Mouse (Mus musculus): Measurements from ENCODE around the gene Naa11. TPM values are rescaled to one million over a fixed set of nuclear protein-coding genes. Genes with fewer than 3 reads are reported as not detected.

The Naa11 gene
- total RNA-seq, 2 experiments from 2014 or later: 0.13 to 0.15 TPM

- intact Hi-C loops (cut with DNase I): no loop called here
- no peak for DNase-seq (ENCODE audit: low spot score in 2 of 2)
Observed at GRCm38 (mm10) chr5:97348310-97348709, 43.9 kb downstream of the Naa11 start.

DNA sequence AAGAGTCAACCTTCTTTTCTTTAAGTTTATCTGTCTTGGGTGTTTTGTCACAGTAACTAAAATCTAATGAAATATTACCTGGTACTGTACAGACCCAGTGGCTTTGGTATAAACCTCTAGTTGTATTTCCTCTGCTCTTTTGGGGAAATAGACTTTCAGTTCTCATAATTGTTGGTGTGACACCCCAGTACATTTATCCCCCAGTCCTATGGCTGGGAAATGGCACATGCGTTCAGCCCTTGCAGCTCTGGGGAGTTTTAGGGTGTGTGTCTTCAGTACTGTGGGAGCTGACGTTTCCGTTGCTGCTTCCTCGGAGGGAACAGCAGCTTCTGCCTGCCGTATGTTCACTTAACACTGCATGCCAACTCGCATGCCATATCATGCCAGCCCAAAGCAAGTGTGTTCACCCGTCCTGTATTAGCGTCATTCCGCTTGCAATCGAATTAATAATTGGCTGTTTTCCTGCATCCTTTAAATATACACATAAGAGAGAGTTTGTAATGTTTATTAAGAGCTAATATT is 46.4 kb downstream of the Naa11 start:
- peak; percentile 6 to 8 for DNase-seq (ENCODE audit: low spot score in 2 of 2)
- intact Hi-C loops (cut with DNase I): no loop called here

GRCm38 (mm10) chr5:97345129-97345528 is 47.0 kb downstream of the Naa11 start:
- intact Hi-C loops (cut with DNase I): no loop called here
- DNase-seq (ENCODE audit: low spot score in 2 of 2): no peak

DNA sequence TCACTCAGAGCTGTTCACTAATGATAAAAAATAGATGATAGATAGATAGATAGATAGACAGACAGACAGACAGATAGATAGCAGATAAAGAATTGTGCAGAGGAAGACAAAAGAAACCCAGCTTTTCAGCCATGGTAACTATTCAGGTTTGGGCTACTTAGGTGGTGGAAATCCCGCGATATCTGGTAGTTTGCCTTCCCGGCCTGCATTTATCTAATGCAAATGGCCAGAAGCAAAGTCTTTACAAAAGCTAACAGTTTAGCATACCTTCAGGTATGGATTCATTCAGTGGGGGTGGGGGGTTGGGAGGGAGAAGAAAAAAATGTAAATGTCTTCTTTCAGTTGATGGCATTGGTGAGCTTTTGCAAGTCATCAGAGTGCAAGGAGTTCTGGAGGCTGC is 48.0 kb downstream of the Naa11 start:
- intact Hi-C loops (cut with DNase I): no loop called here
- no peak for DNase-seq (ENCODE audit: low spot score in 2 of 2)

DNA sequence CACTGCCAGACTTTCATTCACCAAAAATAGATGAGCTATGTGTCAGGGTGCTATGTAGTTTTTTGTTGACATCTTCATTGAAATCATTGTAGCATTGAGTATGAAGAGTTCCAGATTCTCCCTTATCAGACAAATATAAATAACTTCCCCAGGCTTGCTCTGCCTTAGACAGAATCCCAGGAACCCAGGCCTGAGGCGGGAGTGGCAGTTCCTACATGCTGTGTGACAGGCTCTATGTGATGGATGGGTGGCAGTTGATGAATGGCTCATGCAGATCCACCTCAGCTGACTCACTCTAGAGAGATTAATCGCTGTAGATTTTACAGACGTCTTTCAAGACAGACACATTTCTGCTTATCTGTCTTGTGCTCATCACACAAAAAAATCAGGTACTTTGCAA is 57.4 kb downstream of the Naa11 start:
- intact Hi-C loops (cut with DNase I): no loop called here
- no peak for DNase-seq (ENCODE audit: low spot score in 2 of 2)

Other genes with a start within 250 kb of the Naa11 start
- under 1 TPM in 1 of 2 experiments, not detected in 1; 0.17 TPM for gene Gk2, start 64.6 kb upstream of the Naa11 start, total RNA-seq (2021)

Data from left cerebral cortex, postnatal 14 days (tissue).